Mouse (Mus musculus) heart, embryonic 16.5 days (tissue): ENCODE results near the gene Fam217a. TPM values are rescaled to one million over a fixed set of nuclear protein-coding genes. Genes with fewer than 3 reads are reported as not detected.
A peak's percentile ranks its signal among the peaks of the same experiment; 100 is the strongest.
"Not testable (repeated sequence)": the region's sequence is repeated elsewhere in the genome, so short reads cannot be mapped to it uniquely, and the experiment has no call there.

ENCODE experiments used
- ATAC-seq: fragments of 200-750 bp; cut with Nextera tagmentation; replicated peaks from 2 replicates; pipeline ENCODE4 v1.8.0; 2017; ENCODE audit warnings: moderate number of reproducible peaks; ENCODE audit not compliant: insufficient read depth, low FRiP score; ENCODE audit errors: extremely low read depth
- H3K27ac ChIP-seq: fragments of 300-500 bp; sonication (generic); 2 replicates; pipeline ENCODE4 v1.5.1; 2014; ENCODE audit warnings: mild to moderate bottlenecking, low read length, control low read depth, moderate library complexity
- H3K27me3 ChIP-seq: fragments of 300-500 bp; sonication (generic); 2 replicates; pipeline ENCODE4 v1.6.1; 2014; ENCODE audit warnings: low read length, mixed read lengths; ENCODE audit not compliant: control insufficient read depth, insufficient read depth
- H3K36me3 ChIP-seq: fragments of 300-500 bp; sonication (generic); 2 replicates; pipeline ENCODE4 v1.6.1; 2014; ENCODE audit not compliant: control insufficient read depth, insufficient read depth
- H3K4me1 ChIP-seq: fragments of 300-500 bp; sonication (generic); 2 replicates; pipeline ENCODE4 v1.6.1; 2014; ENCODE audit warnings: low read length, mixed read lengths; ENCODE audit not compliant: control insufficient read depth, insufficient read depth
- H3K4me2 ChIP-seq: fragments of 300-500 bp; sonication (generic); 2 replicates; pipeline ENCODE4 v1.6.1; 2014; ENCODE audit warnings: low read depth, mild to moderate bottlenecking, control low read depth, low read length
- H3K4me3 ChIP-seq: fragments of 300-500 bp; sonication (generic); 2 replicates; pipeline ENCODE4 v1.5.1; 2014; ENCODE audit warnings: mild to moderate bottlenecking, control low read depth, low read length
- H3K9ac ChIP-seq: fragments of 300-500 bp; sonication (generic); 2 replicates; pipeline ENCODE4 v1.6.1; 2014; ENCODE audit warnings: low read length, control low read depth
- H3K9me3 ChIP-seq: fragments of 300-500 bp; sonication (generic); replicated peaks from 2 replicates; pipeline ENCODE4 v1.6.1; 2016; ENCODE audit warnings: low read length; ENCODE audit not compliant: control insufficient read depth
- WGBS: fragments of 180-500 bp; shearing (Covaris S2); extraction: QIAGEN DNeasy Blood & Tissue Kit; methylation state at CpG from one replicate; pipeline ENCODE4 v1.1.7; 2014; 5-methylcytosine and 5-hydroxymethylcytosine counted together
- polyA plus RNA-seq: library from polyadenylated mRNA; unstranded; fragments of >200 nt; fragmentation: Nextera tagmentation; extraction: Ambion mirVana; gene quantifications from 2 replicates; pipeline ENCODE4 v1.2.1, GENCODE M21; 2015

Fam217a gene
- polyA plus RNA-seq, 1 experiment from 2014 or later, result 1.6 TPM

DNA sequence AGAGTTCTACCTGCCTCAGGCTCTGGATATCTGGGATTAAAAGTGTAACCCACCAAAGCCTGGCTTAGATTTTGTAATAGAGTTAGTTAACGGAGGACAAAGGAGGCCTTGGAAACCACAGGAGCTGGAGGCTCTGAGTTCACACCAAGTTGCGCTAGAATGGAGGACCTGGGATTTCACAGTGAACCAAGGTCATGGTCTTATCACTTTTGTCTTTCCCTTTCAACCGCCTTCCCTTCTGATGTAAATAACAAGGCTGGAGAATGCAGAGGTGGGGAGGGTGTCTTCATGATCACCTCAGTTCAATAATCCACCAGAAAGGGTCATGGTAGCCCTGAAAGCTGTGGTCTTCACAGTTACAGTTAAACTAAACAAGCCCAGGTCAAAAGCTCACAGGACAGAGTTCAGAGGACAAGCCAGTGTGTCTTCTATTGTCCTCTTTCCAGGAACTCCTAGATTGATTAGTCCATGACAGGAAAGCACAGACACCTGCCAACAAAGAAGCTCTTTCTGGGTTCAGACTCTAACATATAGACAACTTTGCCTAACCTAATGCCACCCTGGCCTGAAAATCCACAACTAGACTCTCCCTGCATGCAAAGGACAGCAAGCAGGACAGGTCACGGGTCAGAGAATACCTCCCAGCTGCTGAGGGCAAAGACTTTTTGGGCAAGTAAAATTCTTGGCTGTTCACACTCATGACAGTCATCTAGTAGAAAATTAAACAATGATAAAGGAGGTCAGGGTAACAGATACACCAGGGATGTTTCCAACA, 37.1 kb upstream of the Fam217a start:
- Histone ChIP-seq H3K4me2 (no peak overlapping the region), H3K27me3 (peaks cover 8% of the 10 kb centered on the region), H3K9ac (no peak overlapping the region), H3K4me3 (no peak overlapping the region), H3K27ac (no peak overlapping the region), H3K4me1 (peaks cover 6% of the 10 kb centered on the region), H3K36me3 (no peaks in the 10 kb centered on the region), H3K9me3 (no peaks in the 10 kb centered on the region)
- no peak for ATAC-seq
- WGBS, result 82% methylated on average over 4 of the region's 4 CpGs

DNA sequence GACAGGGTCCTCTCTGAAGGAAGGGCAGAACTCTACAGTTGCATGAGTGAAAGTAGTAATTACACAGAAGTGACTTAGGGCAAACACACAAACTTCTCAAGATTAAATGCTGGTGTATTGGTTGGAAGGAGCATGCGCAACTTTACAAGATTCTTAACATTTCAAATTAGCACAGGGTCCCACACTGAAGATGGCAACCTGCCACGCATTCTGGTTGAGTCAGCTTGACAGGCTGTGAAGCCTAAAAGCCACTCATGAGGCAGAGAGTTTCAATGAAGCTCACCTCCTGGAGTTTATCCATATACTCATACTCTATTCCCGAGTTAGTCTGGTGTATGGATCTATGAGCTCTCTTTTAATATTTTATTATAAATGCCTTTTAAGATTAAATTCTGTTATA, 34.0 kb upstream of the Fam217a start:
- H3K27ac ChIP-seq, H3K9me3 ChIP-seq, H3K4me1 ChIP-seq, H3K36me3 ChIP-seq, H3K4me2 ChIP-seq, H3K27me3 ChIP-seq, ATAC-seq, H3K4me3 ChIP-seq, H3K9ac ChIP-seq: not testable (repeated sequence)
- WGBS, result 83% methylated on average over 3 of the region's 3 CpGs

DNA sequence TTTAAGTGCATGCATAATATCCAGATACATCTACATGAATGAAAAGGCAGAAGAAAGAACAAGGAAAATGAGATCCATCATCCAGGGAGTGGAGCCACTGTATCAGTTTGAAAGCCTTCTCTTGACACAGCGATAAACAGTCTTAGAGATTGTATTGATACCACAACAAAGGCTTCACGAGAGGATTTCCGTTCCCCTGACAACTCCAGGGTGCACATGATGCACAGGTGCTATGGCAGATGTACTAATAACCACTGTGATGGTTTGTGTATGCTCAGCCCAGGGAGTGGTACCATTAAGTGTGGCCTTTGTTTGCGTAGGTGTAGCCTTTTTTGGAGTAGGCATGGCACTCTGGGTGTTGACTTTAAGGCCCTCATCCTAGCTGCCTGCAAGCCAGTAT, 32.8 kb upstream of the Fam217a start:
- Histone ChIP-seq H3K4me2 (no peak overlapping the region), H3K9ac (no peak overlapping the region), H3K27me3 (no peaks in the 10 kb centered on the region), H3K27ac (no peak overlapping the region), H3K4me3 (no peak overlapping the region), H3K4me1 (no peaks in the 10 kb centered on the region), H3K9me3 (no peaks in the 10 kb centered on the region), H3K36me3 (no peaks in the 10 kb centered on the region)
- peak; percentile 37; the same call in 1 of the 2 replicates for ATAC-seq
- WGBS, result 76% methylated on average over 4 of the region's 4 CpGs

DNA sequence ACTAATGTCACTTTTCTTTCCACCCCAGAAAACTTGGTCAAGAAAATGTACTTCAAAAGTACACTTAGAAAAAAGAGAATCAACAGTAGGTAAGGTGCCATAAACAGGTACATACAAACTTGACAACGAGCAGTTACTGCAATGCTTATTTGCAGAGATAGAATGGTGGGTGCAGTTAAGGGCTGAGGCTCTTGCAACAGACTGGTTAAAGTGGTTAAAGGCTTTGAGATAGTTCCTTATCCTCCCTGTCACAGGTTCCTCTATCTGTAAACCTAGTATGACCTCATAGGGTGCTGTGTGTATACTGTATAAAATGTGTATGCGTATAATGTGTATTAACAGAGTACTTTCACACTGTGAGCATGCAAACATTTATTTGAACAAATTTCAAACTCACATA, 27.3 kb upstream of the Fam217a start:
- H3K27ac ChIP-seq, H3K9me3 ChIP-seq, H3K4me3 ChIP-seq, H3K36me3 ChIP-seq, H3K4me1 ChIP-seq, H3K4me2 ChIP-seq, ATAC-seq, H3K27me3 ChIP-seq, H3K9ac ChIP-seq: not testable (repeated sequence)
- 85% methylated on average over 2 of the region's 2 CpGs for WGBS

DNA sequence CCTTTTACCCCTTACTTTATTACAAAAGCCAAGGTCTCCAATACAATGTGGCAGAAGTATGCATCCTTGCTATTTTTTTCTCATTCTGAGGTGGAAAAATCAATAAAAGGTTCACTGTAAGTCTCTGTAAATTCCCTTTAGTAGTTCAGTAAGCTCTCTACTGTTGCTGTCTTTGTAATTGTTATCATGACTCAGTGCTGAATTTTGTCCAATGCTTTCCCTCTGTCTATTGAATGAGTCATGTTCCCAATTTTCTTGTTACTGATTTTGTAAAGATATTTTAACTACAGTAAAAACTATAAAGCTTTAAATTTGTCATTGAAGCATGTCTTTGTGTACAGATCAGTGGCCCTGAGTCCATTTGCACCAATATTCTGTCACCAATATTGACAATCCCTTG, 18.3 kb upstream of the Fam217a start:
- Histone ChIP-seq H3K9me3 (no peaks in the 10 kb centered on the region), H3K4me1 (no peaks in the 10 kb centered on the region), H3K4me3 (no peak overlapping the region), H3K9ac (no peak overlapping the region), H3K27me3 (0 out of 2 replicates have a peak, but pooled peaks cover 2% of the 10 kb centered on the region), H3K27ac (no peak overlapping the region), H3K4me2 (no peak overlapping the region), H3K36me3 (no peaks in the 10 kb centered on the region)
- no peak for ATAC-seq

DNA sequence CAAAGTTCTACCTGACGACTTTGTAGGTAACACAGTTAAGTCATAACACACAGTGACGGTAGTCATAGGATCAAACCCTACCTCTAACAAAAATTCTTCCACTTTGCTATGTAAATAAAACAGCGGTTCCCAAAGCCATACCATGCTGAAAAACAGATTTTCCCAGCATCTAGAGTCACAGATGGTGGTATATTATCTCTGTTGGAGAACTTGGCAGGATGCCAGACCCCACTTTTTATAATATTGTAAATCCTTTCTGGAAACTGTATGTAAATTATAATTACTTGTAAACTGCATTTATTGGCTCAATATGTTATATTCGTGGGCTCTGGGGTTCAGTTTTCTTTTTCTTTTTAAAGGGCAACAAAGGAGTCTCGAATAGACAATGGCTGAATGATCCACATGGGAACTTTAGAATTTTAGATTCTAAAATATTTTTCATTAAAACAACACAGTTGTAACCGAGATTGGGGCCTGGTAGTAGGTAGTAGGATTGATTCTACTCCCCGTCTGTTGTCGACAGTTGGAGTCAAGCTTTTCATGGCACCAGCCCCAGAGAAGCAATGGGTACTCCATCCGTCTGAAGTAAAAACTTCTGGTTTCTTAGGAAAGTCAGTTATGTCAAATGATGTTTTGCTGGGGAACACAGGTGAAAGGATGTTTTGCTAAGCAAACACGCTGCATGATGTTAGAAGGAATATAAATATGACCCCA, 11.0 kb upstream of the Fam217a start:
- Histone ChIP-seq H3K36me3 (no peaks in the 10 kb centered on the region), H3K9me3 (no peaks in the 10 kb centered on the region), H3K4me2 (no peak overlapping the region), H3K27me3 (no peaks in the 10 kb centered on the region; the same call in 1 of the 2 replicates), H3K9ac (no peak overlapping the region), H3K4me1 (no peaks in the 10 kb centered on the region), H3K27ac (no peak overlapping the region), H3K4me3 (no peak overlapping the region)
- ATAC-seq, result no peak
- 75% methylated on average over 10 of the region's 10 CpGs for WGBS

DNA sequence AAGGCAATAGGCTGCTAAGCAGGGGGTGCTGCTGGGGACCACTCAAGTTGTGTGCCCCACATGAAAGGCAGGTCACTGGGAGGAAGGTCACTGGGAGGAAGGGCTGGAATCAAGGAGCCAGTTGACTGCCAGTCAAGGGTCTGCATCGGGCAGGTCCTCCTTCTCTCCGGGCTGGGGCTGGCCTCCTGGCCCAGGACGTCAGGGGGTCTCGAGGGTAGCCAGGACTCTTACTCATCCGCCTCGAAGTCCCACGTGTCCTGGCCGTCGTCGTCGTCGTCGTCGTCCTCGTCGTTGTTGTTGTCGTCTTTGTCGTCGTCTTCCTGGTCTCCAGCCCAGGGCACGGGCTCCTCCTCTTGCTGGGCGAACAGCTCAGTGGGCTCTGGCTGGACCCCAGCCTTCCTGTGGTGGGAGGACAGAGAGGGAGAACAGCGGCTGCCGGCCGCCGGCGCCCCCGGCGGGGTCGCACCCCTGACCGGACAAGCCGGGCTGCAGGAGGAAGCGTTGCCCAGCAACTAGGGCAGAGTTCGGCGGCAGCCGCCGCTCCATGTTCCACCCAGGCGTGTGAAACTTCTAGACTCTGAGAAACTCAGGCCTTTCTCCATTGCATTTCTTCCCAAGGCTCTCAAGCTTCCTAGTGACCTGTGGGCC, 7.5 kb downstream of the Fam217a start:
- H3K36me3 ChIP-seq, result no peaks in the 10 kb centered on the region
- H3K27ac ChIP-seq, result no peak overlapping the region
- peak; percentile 72 for ATAC-seq
- H3K9me3 ChIP-seq, result no peaks in the 10 kb centered on the region
- 0 out of 2 replicates have a peak, but pooled peaks cover 2% of the 10 kb centered on the region for H3K4me1 ChIP-seq
- peak overlapping the region; percentile 64 for H3K9ac ChIP-seq
- peak overlapping the region; percentile 78 for H3K4me2 ChIP-seq
- 29% methylated on average over 37 of the region's 37 CpGs for WGBS
- peak overlapping the region; percentile 46 for H3K4me3 ChIP-seq
- H3K27me3 ChIP-seq, result peaks cover 2% of the 10 kb centered on the region; the same call in 1 of the 2 replicates

DNA sequence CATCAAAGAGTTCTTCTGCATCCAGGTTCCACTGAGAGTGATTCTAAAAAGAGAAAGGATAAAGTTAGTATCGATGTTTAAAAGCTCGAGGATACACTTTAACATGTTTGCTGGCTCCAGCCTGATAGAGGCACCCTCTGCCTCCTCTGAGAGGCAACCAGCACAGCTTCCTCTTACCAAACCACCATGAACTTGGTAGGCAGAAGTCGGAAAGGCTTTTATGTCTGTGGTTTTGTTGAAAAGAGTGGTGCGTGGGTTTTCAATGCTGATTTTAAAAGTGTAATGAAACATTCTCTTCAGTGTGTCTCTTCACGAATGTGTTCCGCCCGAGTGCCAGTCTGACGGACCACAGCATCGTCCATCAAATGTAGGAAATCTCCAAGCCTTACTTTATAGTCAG, 9.5 kb downstream of the Fam217a start:
- Histone ChIP-seq H3K9me3 (no peaks in the 10 kb centered on the region), H3K4me1 (peaks cover 4% of the 10 kb centered on the region; the same call in 1 of the 2 replicates), H3K4me2 (no peak overlapping the region), H3K27ac (no peak overlapping the region), H3K9ac (no peak overlapping the region), H3K4me3 (no peak overlapping the region), H3K27me3 (peaks cover 2% of the 10 kb centered on the region; the same call in 1 of the 2 replicates), H3K36me3 (no peaks in the 10 kb centered on the region)
- no peak for ATAC-seq
- WGBS, result 73% methylated on average over 9 of the region's 9 CpGs

DNA sequence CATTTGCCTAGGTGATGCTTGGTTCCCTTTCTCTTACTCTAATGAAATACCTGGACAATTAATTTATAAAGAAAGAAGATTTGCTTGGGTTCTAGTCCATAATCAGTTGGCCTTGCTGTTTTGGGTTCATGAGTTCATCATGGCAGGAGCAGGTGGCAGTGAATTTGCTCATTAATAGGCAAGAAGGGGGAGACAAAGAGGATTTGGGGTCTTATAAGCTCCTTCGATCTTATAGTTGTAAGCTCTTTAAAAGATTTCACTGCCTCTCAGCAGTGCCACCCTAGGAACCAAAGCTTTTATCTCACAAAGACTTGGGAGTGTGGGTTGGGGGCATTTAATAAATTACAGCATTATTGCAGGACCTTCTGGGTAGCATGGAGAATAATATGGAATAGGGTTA, 31.2 kb downstream of the Fam217a start:
- no peaks in the 10 kb centered on the region for H3K4me1 ChIP-seq
- H3K36me3 ChIP-seq, result peaks cover 54% of the 10 kb centered on the region
- no peaks in the 10 kb centered on the region for H3K9me3 ChIP-seq
- no peak for ATAC-seq
- H3K27me3 ChIP-seq, result no peaks in the 10 kb centered on the region
- H3K9ac ChIP-seq, result no peak overlapping the region
- H3K27ac ChIP-seq, result no peak overlapping the region
- no peak overlapping the region for H3K4me2 ChIP-seq
- H3K4me3 ChIP-seq, result no peak overlapping the region
- WGBS, result 91% methylated on average over 1 of the region's 1 CpGs
